Mouse (Mus musculus): ENCODE measurements at regions not wholly inside any gene's neighbourhood (a gene's known extent, or its start where the extent isn't known, plus 50 kb on each side); places are given as distances from the start of the nearest gene placed in this dataset.

- Histone ChIP-seq H3K4me1 (replicated peaks; ENCODE audit: control insufficient read depth in 2 of 2, insufficient read depth in 2 of 2, low read length in 1 of 2) (no peaks in the 10 kb centered on the region; a peak in 1 of 4 replicates), H3K36me3 (replicated peaks; ENCODE audit: control insufficient read depth, insufficient read depth, low read depth) (no peaks in the 10 kb centered on the region), H3K9ac (replicated peaks) (no peak overlapping the region), H3K4me3 (ENCODE audit: insufficient read depth in 1 of 2, low read depth in 2 of 2, low read length in 2 of 2) (no peak overlapping the region), H3K4me2 (ENCODE audit: low read depth) (no peak overlapping the region), H3K9me3 (ENCODE audit: control insufficient read depth, low read length) (no peaks in the 10 kb centered on the region), H3K27ac (no peak overlapping the region), H3K27me3 (ENCODE audit: control insufficient read depth, insufficient read depth, low read length) (no peaks in the 10 kb centered on the region)
- no peak for DNase-seq (ENCODE audit: low read depth in 3 of 3, low spot score in 3 of 3)
- ATAC-seq (ENCODE audit: insufficient read depth), result no peak
- TF ChIP-seq CTCF (IDR thresholded peaks at IDR 0.05; ENCODE audit: low read depth) (no peak), EP300 (IDR thresholded peaks at IDR 0.05; ENCODE audit: low read depth) (no peak)
- WGBS (ENCODE audit: insufficient replicate concordance), result 42% methylated on average over 3 of the region's 3 CpGs
Observed at GRCm38 (mm10) chr1:165043361-165043760, 108.0 kb upstream of the Xcl1 start.

GRCm38 (mm10) chr1:165042105-165042504, 106.8 kb upstream of the Xcl1 start:
- H3K4me1 ChIP-seq (replicated peaks; ENCODE audit: control insufficient read depth in 2 of 2, insufficient read depth in 2 of 2, low read length in 1 of 2), result no peaks in the 10 kb centered on the region
- no peak overlapping the region for H3K27ac ChIP-seq
- no peaks in the 10 kb centered on the region for H3K9me3 ChIP-seq (ENCODE audit: control insufficient read depth, low read length)
- ATAC-seq (ENCODE audit: insufficient read depth) (no peak), DNase-seq (ENCODE audit: low read depth in 3 of 3, low spot score in 3 of 3) (no peak)
- TF ChIP-seq EP300 (IDR thresholded peaks at IDR 0.05; ENCODE audit: low read depth) (no peak), CTCF (IDR thresholded peaks at IDR 0.05; ENCODE audit: low read depth) (no peak)
- no peak overlapping the region for H3K4me3 ChIP-seq (ENCODE audit: insufficient read depth in 1 of 2, low read depth in 2 of 2, low read length in 2 of 2)
- H3K9ac ChIP-seq (replicated peaks), result no peak overlapping the region
- H3K4me2 ChIP-seq (ENCODE audit: low read depth), result no peak overlapping the region
- H3K36me3 ChIP-seq (replicated peaks; ENCODE audit: control insufficient read depth, insufficient read depth, low read depth), result no peaks in the 10 kb centered on the region
- WGBS (ENCODE audit: insufficient replicate concordance), result 63% methylated on average over 2 of the region's 2 CpGs
- H3K27me3 ChIP-seq (ENCODE audit: control insufficient read depth, insufficient read depth, low read length), result no peaks in the 10 kb centered on the region

DNA sequence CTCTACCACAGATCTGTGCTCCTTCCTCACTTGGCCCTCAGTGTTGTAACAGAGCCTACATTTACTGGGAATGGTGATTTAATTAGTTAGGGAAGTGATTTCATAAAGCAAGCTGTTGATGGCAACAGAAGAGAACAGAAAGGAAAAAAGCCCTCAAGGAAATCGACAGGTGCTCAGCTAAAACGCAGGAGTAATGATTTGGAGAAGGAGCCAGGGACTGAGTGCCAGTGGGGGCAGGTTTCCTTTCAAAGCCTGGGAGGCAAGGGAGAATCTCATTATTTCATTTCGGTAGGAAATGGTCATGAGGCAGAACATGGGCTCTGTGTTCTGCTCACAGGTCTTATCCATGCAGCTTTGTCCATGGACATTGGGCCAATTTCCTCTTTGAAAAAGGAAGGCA, 101.3 kb upstream of the Xcl1 start:
- Histone ChIP-seq H3K4me3 (ENCODE audit: insufficient read depth in 1 of 2, low read depth in 2 of 2, low read length in 2 of 2) (no peak overlapping the region), H3K9ac (replicated peaks) (no peak overlapping the region), H3K9me3 (ENCODE audit: control insufficient read depth, low read length) (no peaks in the 10 kb centered on the region), H3K4me2 (ENCODE audit: low read depth) (no peak overlapping the region), H3K27ac (no peak overlapping the region), H3K27me3 (ENCODE audit: control insufficient read depth, insufficient read depth, low read length) (no peaks in the 10 kb centered on the region), H3K36me3 (replicated peaks; ENCODE audit: control insufficient read depth, insufficient read depth, low read depth) (no peaks in the 10 kb centered on the region), H3K4me1 (replicated peaks; ENCODE audit: control insufficient read depth in 2 of 2, insufficient read depth in 2 of 2, low read length in 1 of 2) (no peaks in the 10 kb centered on the region)
- 47% methylated on average over 3 of the region's 3 CpGs for WGBS (ENCODE audit: insufficient replicate concordance)
- TF ChIP-seq CTCF (IDR thresholded peaks at IDR 0.05; ENCODE audit: low read depth) (no peak), EP300 (IDR thresholded peaks at IDR 0.05; ENCODE audit: low read depth) (no peak)
- DNase-seq (ENCODE audit: low read depth in 3 of 3, low spot score in 3 of 3), result no peak
- no peak for ATAC-seq (ENCODE audit: insufficient read depth)

- 37% methylated on average over 1 of the region's 1 CpGs for WGBS (ENCODE audit: insufficient replicate concordance)
- no peak for ATAC-seq (ENCODE audit: insufficient read depth)
Observed at GRCm38 (mm10) chr1:165035618-165036017, 100.3 kb upstream of the Xcl1 start.

GRCm38 (mm10) chr1:165020960-165021563, 85.7 kb upstream of the Xcl1 start:
- Histone ChIP-seq H3K4me1 (replicated peaks; ENCODE audit: control insufficient read depth in 2 of 2, insufficient read depth in 2 of 2, low read length in 1 of 2) (no peaks in the 10 kb centered on the region; a peak in 1 of 4 replicates), H3K27me3 (ENCODE audit: control insufficient read depth, insufficient read depth, low read length) (no peaks in the 10 kb centered on the region), H3K9ac (replicated peaks) (no peak overlapping the region), H3K27ac (no peak overlapping the region), H3K4me3 (ENCODE audit: insufficient read depth in 1 of 2, low read depth in 2 of 2, low read length in 2 of 2) (no peak overlapping the region), H3K4me2 (ENCODE audit: low read depth) (no peak overlapping the region), H3K9me3 (ENCODE audit: control insufficient read depth, low read length) (no peaks in the 10 kb centered on the region), H3K36me3 (replicated peaks; ENCODE audit: control insufficient read depth, insufficient read depth, low read depth) (no peaks in the 10 kb centered on the region)
- no peak for TF ChIP-seq CTCF (IDR thresholded peaks at IDR 0.05; ENCODE audit: low read depth)
- no peak for TF ChIP-seq EP300 (IDR thresholded peaks at IDR 0.05; ENCODE audit: low read depth)
- DNase-seq (ENCODE audit: low read depth in 3 of 3, low spot score in 3 of 3), result no peak
- ATAC-seq (ENCODE audit: insufficient read depth), result no peak
- WGBS (ENCODE audit: insufficient replicate concordance), result 31% methylated on average over 10 of the region's 10 CpGs

More at GRCm38 (mm10) chr1:165035618-165036017, 100.3 kb upstream of the Xcl1 start:
- no peaks in the 10 kb centered on the region for H3K36me3 ChIP-seq (replicated peaks; ENCODE audit: control insufficient read depth, insufficient read depth, low read depth)
- H3K27ac ChIP-seq, result no peak overlapping the region
- no peaks in the 10 kb centered on the region for H3K9me3 ChIP-seq (ENCODE audit: control insufficient read depth, low read length)
- no peak overlapping the region for H3K9ac ChIP-seq (replicated peaks)
- TF ChIP-seq EP300 (IDR thresholded peaks at IDR 0.05; ENCODE audit: low read depth) (no peak), CTCF (IDR thresholded peaks at IDR 0.05; ENCODE audit: low read depth) (no peak)
- no peak overlapping the region for H3K4me3 ChIP-seq (ENCODE audit: insufficient read depth in 1 of 2, low read depth in 2 of 2, low read length in 2 of 2)
- H3K4me2 ChIP-seq (ENCODE audit: low read depth), result no peak overlapping the region
- no peak for DNase-seq (ENCODE audit: low read depth in 3 of 3, low spot score in 3 of 3)
- no peaks in the 10 kb centered on the region for H3K4me1 ChIP-seq (replicated peaks; ENCODE audit: control insufficient read depth in 2 of 2, insufficient read depth in 2 of 2, low read length in 1 of 2)
- H3K27me3 ChIP-seq (ENCODE audit: control insufficient read depth, insufficient read depth, low read length), result no peaks in the 10 kb centered on the region
